Mouse (Mus musculus): ENCODE results near the gene Gm20767. TPM values are rescaled to one million over a fixed set of nuclear protein-coding genes. Genes with fewer than 3 reads are reported as not detected.
A peak's percentile ranks its signal among the peaks of the same experiment; 100 is the strongest.
"Not testable (repeated sequence)": the region's sequence is repeated elsewhere in the genome, so short reads cannot be mapped to it uniquely, and the experiment has no call there.

The Gm20767 gene
- not detected in 2 replicates for polyA plus RNA-seq (2014; fragmentation: Nextera tagmentation; extraction: Ambion mirVana)

- H3K36me3 ChIP-seq (replicated peaks; ENCODE audit: control insufficient read depth, insufficient read depth, low read depth, low read length); H3K27ac ChIP-seq (replicated peaks; ENCODE audit: low read depth, low read length); H3K9ac ChIP-seq (replicated peaks; ENCODE audit: low read length); H3K27me3 ChIP-seq (ENCODE audit: control insufficient read depth, insufficient read depth, low read length); H3K9me3 ChIP-seq (replicated peaks; ENCODE audit: control insufficient read depth, low read length); H3K4me2 ChIP-seq (ENCODE audit: low read depth, low read length); ATAC-seq (replicated peaks; ENCODE audit: insufficient number of reproducible peaks, low FRiP score, low TSS enrichment, low read depth); DNase-seq (ENCODE audit: low spot score); H3K4me1 ChIP-seq (ENCODE audit: control insufficient read depth, insufficient read depth, low read length); H3K4me3 ChIP-seq (ENCODE audit: low read depth, low read length): not testable (repeated sequence)
- WGBS, result 83% methylated on average over 1 of the region's 5 CpGs
Measured at GRCm38 (mm10) chr13:120139946-120140345, at the start of gene Gm20767. Gm20767 (plus strand) TSS chr13:120140246.

- H3K27ac ChIP-seq (replicated peaks; ENCODE audit: low read depth, low read length); H3K9me3 ChIP-seq (replicated peaks; ENCODE audit: control insufficient read depth, low read length); H3K27me3 ChIP-seq (ENCODE audit: control insufficient read depth, insufficient read depth, low read length); H3K36me3 ChIP-seq (replicated peaks; ENCODE audit: control insufficient read depth, insufficient read depth, low read depth, low read length); H3K4me1 ChIP-seq (ENCODE audit: control insufficient read depth, insufficient read depth, low read length); DNase-seq (ENCODE audit: low spot score); H3K4me3 ChIP-seq (ENCODE audit: low read depth, low read length); H3K9ac ChIP-seq (replicated peaks; ENCODE audit: low read length); ATAC-seq (replicated peaks; ENCODE audit: insufficient number of reproducible peaks, low FRiP score, low TSS enrichment, low read depth); H3K4me2 ChIP-seq (ENCODE audit: low read depth, low read length): not testable (repeated sequence)
- WGBS, result no CpG with 5 or more reads among the region's 13 CpGs
Measured at GRCm38 (mm10) chr13:120092950-120093349, 47.1 kb upstream of the Gm20767 start.

GRCm38 (mm10) chr13:120096241-120096937, 43.7 kb upstream of the Gm20767 start:
- H3K4me2 ChIP-seq (ENCODE audit: low read depth, low read length); H3K9me3 ChIP-seq (replicated peaks; ENCODE audit: control insufficient read depth, low read length); H3K27ac ChIP-seq (replicated peaks; ENCODE audit: low read depth, low read length); H3K4me1 ChIP-seq (ENCODE audit: control insufficient read depth, insufficient read depth, low read length); H3K9ac ChIP-seq (replicated peaks; ENCODE audit: low read length); DNase-seq (ENCODE audit: low spot score); H3K27me3 ChIP-seq (ENCODE audit: control insufficient read depth, insufficient read depth, low read length); H3K4me3 ChIP-seq (ENCODE audit: low read depth, low read length); H3K36me3 ChIP-seq (replicated peaks; ENCODE audit: control insufficient read depth, insufficient read depth, low read depth, low read length): not testable (repeated sequence)
- peak; percentile 61 for ATAC-seq (replicated peaks; ENCODE audit: insufficient number of reproducible peaks, low FRiP score, low TSS enrichment, low read depth)
- under 1% methylated on average over 24 of the region's 38 CpGs for WGBS

GRCm38 (mm10) chr13:120096938-120097256, 43.1 kb upstream of the Gm20767 start:
- not testable (repeated sequence) for H3K4me3 ChIP-seq (ENCODE audit: low read depth, low read length); ATAC-seq (replicated peaks; ENCODE audit: insufficient number of reproducible peaks, low FRiP score, low TSS enrichment, low read depth); DNase-seq (ENCODE audit: low spot score); H3K9ac ChIP-seq (replicated peaks; ENCODE audit: low read length); H3K27me3 ChIP-seq (ENCODE audit: control insufficient read depth, insufficient read depth, low read length); H3K36me3 ChIP-seq (replicated peaks; ENCODE audit: control insufficient read depth, insufficient read depth, low read depth, low read length); H3K4me1 ChIP-seq (ENCODE audit: control insufficient read depth, insufficient read depth, low read length); H3K9me3 ChIP-seq (replicated peaks; ENCODE audit: control insufficient read depth, low read length); H3K4me2 ChIP-seq (ENCODE audit: low read depth, low read length); H3K27ac ChIP-seq (replicated peaks; ENCODE audit: low read depth, low read length)
- WGBS, result 0% methylated on average over 5 of the region's 13 CpGs

- not testable (repeated sequence) for H3K27ac ChIP-seq (replicated peaks; ENCODE audit: low read depth, low read length); H3K9me3 ChIP-seq (replicated peaks; ENCODE audit: control insufficient read depth, low read length); DNase-seq (ENCODE audit: low spot score); ATAC-seq (replicated peaks; ENCODE audit: insufficient number of reproducible peaks, low FRiP score, low TSS enrichment, low read depth); H3K27me3 ChIP-seq (ENCODE audit: control insufficient read depth, insufficient read depth, low read length); H3K4me3 ChIP-seq (ENCODE audit: low read depth, low read length); H3K9ac ChIP-seq (replicated peaks; ENCODE audit: low read length); H3K4me1 ChIP-seq (ENCODE audit: control insufficient read depth, insufficient read depth, low read length); H3K4me2 ChIP-seq (ENCODE audit: low read depth, low read length); H3K36me3 ChIP-seq (replicated peaks; ENCODE audit: control insufficient read depth, insufficient read depth, low read depth, low read length)
- WGBS, result no CpG with 5 or more reads among the region's 5 CpGs
Measured at GRCm38 (mm10) chr13:120099327-120099726, 40.7 kb upstream of the Gm20767 start.

- no CpG with 5 or more reads among the region's 5 CpGs for WGBS
- H3K36me3 ChIP-seq (replicated peaks; ENCODE audit: control insufficient read depth, insufficient read depth, low read depth, low read length); H3K4me1 ChIP-seq (ENCODE audit: control insufficient read depth, insufficient read depth, low read length); H3K4me3 ChIP-seq (ENCODE audit: low read depth, low read length); H3K27ac ChIP-seq (replicated peaks; ENCODE audit: low read depth, low read length); DNase-seq (ENCODE audit: low spot score); H3K9me3 ChIP-seq (replicated peaks; ENCODE audit: control insufficient read depth, low read length); H3K4me2 ChIP-seq (ENCODE audit: low read depth, low read length); ATAC-seq (replicated peaks; ENCODE audit: insufficient number of reproducible peaks, low FRiP score, low TSS enrichment, low read depth); H3K9ac ChIP-seq (replicated peaks; ENCODE audit: low read length); H3K27me3 ChIP-seq (ENCODE audit: control insufficient read depth, insufficient read depth, low read length): not testable (repeated sequence)
Measured at GRCm38 (mm10) chr13:120106504-120106903, 33.5 kb upstream of the Gm20767 start.

- not testable (repeated sequence) for H3K4me3 ChIP-seq (ENCODE audit: low read depth, low read length); H3K27ac ChIP-seq (replicated peaks; ENCODE audit: low read depth, low read length); DNase-seq (ENCODE audit: low spot score); H3K27me3 ChIP-seq (ENCODE audit: control insufficient read depth, insufficient read depth, low read length); ATAC-seq (replicated peaks; ENCODE audit: insufficient number of reproducible peaks, low FRiP score, low TSS enrichment, low read depth); H3K9ac ChIP-seq (replicated peaks; ENCODE audit: low read length); H3K4me2 ChIP-seq (ENCODE audit: low read depth, low read length); H3K4me1 ChIP-seq (ENCODE audit: control insufficient read depth, insufficient read depth, low read length); H3K9me3 ChIP-seq (replicated peaks; ENCODE audit: control insufficient read depth, low read length); H3K36me3 ChIP-seq (replicated peaks; ENCODE audit: control insufficient read depth, insufficient read depth, low read depth, low read length)
- WGBS, result 48% methylated on average over 1 of the region's 2 CpGs
Measured at GRCm38 (mm10) chr13:120107000-120107399, 33.0 kb upstream of the Gm20767 start.

- H3K27me3 ChIP-seq (ENCODE audit: control insufficient read depth, insufficient read depth, low read length); H3K9ac ChIP-seq (replicated peaks; ENCODE audit: low read length); H3K4me1 ChIP-seq (ENCODE audit: control insufficient read depth, insufficient read depth, low read length); H3K4me2 ChIP-seq (ENCODE audit: low read depth, low read length); H3K4me3 ChIP-seq (ENCODE audit: low read depth, low read length); ATAC-seq (replicated peaks; ENCODE audit: insufficient number of reproducible peaks, low FRiP score, low TSS enrichment, low read depth); H3K27ac ChIP-seq (replicated peaks; ENCODE audit: low read depth, low read length); H3K36me3 ChIP-seq (replicated peaks; ENCODE audit: control insufficient read depth, insufficient read depth, low read depth, low read length); H3K9me3 ChIP-seq (replicated peaks; ENCODE audit: control insufficient read depth, low read length); DNase-seq (ENCODE audit: low spot score): not testable (repeated sequence)
- WGBS, result 80% methylated on average over 2 of the region's 3 CpGs
Measured at GRCm38 (mm10) chr13:120142348-120142747, 2.3 kb downstream of the Gm20767 start.

Data from embryonic facial prominence, embryonic 11.5 days (tissue).